Mouse (Mus musculus): ENCODE measurements around the gene Pacsin2. TPM values are rescaled to one million over a fixed set of nuclear protein-coding genes. Genes with fewer than 3 reads are reported as not detected.

Gene Pacsin2
- polyA plus RNA-seq, 1 experiment from 2014 or later: 20.5 TPM

- no peak overlapping the region for H3K4me3 ChIP-seq (replicated peaks; ENCODE audit: low read length)
- H3K27me3 ChIP-seq (ENCODE audit: control insufficient read depth, insufficient read depth, low read length): no peaks in the 10 kb centered on the region
- H3K36me3 ChIP-seq (replicated peaks; ENCODE audit: control insufficient read depth, insufficient read depth): peaks cover 100% of the 10 kb centered on the region
- H3K9me3 ChIP-seq (ENCODE audit: control insufficient read depth, low read length): no peaks in the 10 kb centered on the region
- ATAC-seq (ENCODE audit: low FRiP score) (no peak), DNase-seq (ENCODE audit: low spot score) (no peak)
- no peak overlapping the region for H3K9ac ChIP-seq
- no peak overlapping the region for H3K4me2 ChIP-seq (replicated peaks)
- H3K4me1 ChIP-seq (replicated peaks; ENCODE audit: control insufficient read depth, insufficient read depth, low read length): no peaks in the 10 kb centered on the region
- H3K27ac ChIP-seq: no peak overlapping the region
- 76% methylated on average over 22 of the region's 22 CpGs for WGBS
These were observed 31.5 kb upstream of the Pacsin2 start for GRCm38 (mm10) chr15:83495787-83496367.

GRCm38 (mm10) chr15:83495195-83495594 is 30.8 kb upstream of the Pacsin2 start:
- H3K27me3 ChIP-seq (ENCODE audit: control insufficient read depth, insufficient read depth, low read length): no peaks in the 10 kb centered on the region
- H3K9ac ChIP-seq: no peak overlapping the region
- no peak overlapping the region for H3K4me3 ChIP-seq (replicated peaks; ENCODE audit: low read length)
- DNase-seq (ENCODE audit: low spot score) (no peak), ATAC-seq (ENCODE audit: low FRiP score) (no peak)
- H3K4me1 ChIP-seq (replicated peaks; ENCODE audit: control insufficient read depth, insufficient read depth, low read length): no peaks in the 10 kb centered on the region
- no peaks in the 10 kb centered on the region for H3K9me3 ChIP-seq (ENCODE audit: control insufficient read depth, low read length)
- H3K36me3 ChIP-seq (replicated peaks; ENCODE audit: control insufficient read depth, insufficient read depth): peaks cover 99% of the 10 kb centered on the region
- WGBS: 95% methylated on average over 3 of the region's 3 CpGs
- no peak overlapping the region for H3K27ac ChIP-seq
- no peak overlapping the region for H3K4me2 ChIP-seq (replicated peaks)

GRCm38 (mm10) chr15:83494572-83494920 is 30.1 kb upstream of the Pacsin2 start:
- ATAC-seq (ENCODE audit: low FRiP score) (no peak), DNase-seq (ENCODE audit: low spot score) (no peak)
- WGBS: 83% methylated on average over 6 of the region's 6 CpGs
- H3K36me3 ChIP-seq (replicated peaks; ENCODE audit: control insufficient read depth, insufficient read depth): peaks cover 98% of the 10 kb centered on the region
- H3K27ac ChIP-seq: no peak overlapping the region
- H3K27me3 ChIP-seq (ENCODE audit: control insufficient read depth, insufficient read depth, low read length): no peaks in the 10 kb centered on the region
- no peaks in the 10 kb centered on the region for H3K9me3 ChIP-seq (ENCODE audit: control insufficient read depth, low read length)
- no peak overlapping the region for H3K9ac ChIP-seq
- no peak overlapping the region for H3K4me3 ChIP-seq (replicated peaks; ENCODE audit: low read length)
- H3K4me1 ChIP-seq (replicated peaks; ENCODE audit: control insufficient read depth, insufficient read depth, low read length): no peaks in the 10 kb centered on the region
- no peak overlapping the region for H3K4me2 ChIP-seq (replicated peaks)

- no peak for ATAC-seq (ENCODE audit: low FRiP score)
These were observed 29.6 kb upstream of the Pacsin2 start for GRCm38 (mm10) chr15:83493856-83494571.

GRCm38 (mm10) chr15:83491891-83492290 is 27.5 kb upstream of the Pacsin2 start:
- no peak overlapping the region for H3K4me2 ChIP-seq (replicated peaks)
- no peaks in the 10 kb centered on the region for H3K9me3 ChIP-seq (ENCODE audit: control insufficient read depth, low read length)
- peaks cover 98% of the 10 kb centered on the region for H3K36me3 ChIP-seq (replicated peaks; ENCODE audit: control insufficient read depth, insufficient read depth)
- H3K27me3 ChIP-seq (ENCODE audit: control insufficient read depth, insufficient read depth, low read length): no peaks in the 10 kb centered on the region
- no peak overlapping the region for H3K9ac ChIP-seq
- DNase-seq (ENCODE audit: low spot score) (no peak), ATAC-seq (ENCODE audit: low FRiP score) (no peak)
- WGBS: 90% methylated on average over 5 of the region's 5 CpGs
- H3K4me3 ChIP-seq (replicated peaks; ENCODE audit: low read length): no peak overlapping the region
- no peaks in the 10 kb centered on the region for H3K4me1 ChIP-seq (replicated peaks; ENCODE audit: control insufficient read depth, insufficient read depth, low read length)
- no peak overlapping the region for H3K27ac ChIP-seq

More at GRCm38 (mm10) chr15:83493856-83494571, 29.6 kb upstream of the Pacsin2 start:
- Histone ChIP-seq H3K4me3 (replicated peaks; ENCODE audit: low read length) (no peak overlapping the region), H3K27me3 (ENCODE audit: control insufficient read depth, insufficient read depth, low read length) (no peaks in the 10 kb centered on the region), H3K4me1 (replicated peaks; ENCODE audit: control insufficient read depth, insufficient read depth, low read length) (no peaks in the 10 kb centered on the region), H3K9ac (no peak overlapping the region), H3K36me3 (replicated peaks; ENCODE audit: control insufficient read depth, insufficient read depth) (peaks cover 98% of the 10 kb centered on the region), H3K4me2 (replicated peaks) (no peak overlapping the region), H3K27ac (no peak overlapping the region), H3K9me3 (ENCODE audit: control insufficient read depth, low read length) (no peaks in the 10 kb centered on the region)
- no peak for DNase-seq (ENCODE audit: low spot score)
- 91% methylated on average over 7 of the region's 7 CpGs for WGBS

GRCm38 (mm10) chr15:83489471-83489870 is 25.1 kb upstream of the Pacsin2 start:
- Histone ChIP-seq H3K27ac (no peak overlapping the region), H3K36me3 (replicated peaks; ENCODE audit: control insufficient read depth, insufficient read depth) (peaks cover 93% of the 10 kb centered on the region), H3K4me2 (replicated peaks) (no peak overlapping the region), H3K4me1 (replicated peaks; ENCODE audit: control insufficient read depth, insufficient read depth, low read length) (no peaks in the 10 kb centered on the region), H3K9ac (no peak overlapping the region), H3K9me3 (ENCODE audit: control insufficient read depth, low read length) (no peaks in the 10 kb centered on the region), H3K27me3 (ENCODE audit: control insufficient read depth, insufficient read depth, low read length) (no peaks in the 10 kb centered on the region), H3K4me3 (replicated peaks; ENCODE audit: low read length) (no peak overlapping the region)
- ATAC-seq (ENCODE audit: low FRiP score) (no peak), DNase-seq (ENCODE audit: low spot score) (no peak)
- WGBS: 92% methylated on average over 20 of the region's 20 CpGs

GRCm38 (mm10) chr15:83487477-83488115 is 23.2 kb upstream of the Pacsin2 start:
- peaks cover 89% of the 10 kb centered on the region for H3K36me3 ChIP-seq (replicated peaks; ENCODE audit: control insufficient read depth, insufficient read depth)

GRCm38 (mm10) chr15:83484311-83484710 is 19.9 kb upstream of the Pacsin2 start:
- Histone ChIP-seq H3K4me2 (replicated peaks) (no peak overlapping the region), H3K36me3 (replicated peaks; ENCODE audit: control insufficient read depth, insufficient read depth) (peaks cover 62% of the 10 kb centered on the region), H3K9ac (no peak overlapping the region), H3K4me1 (replicated peaks; ENCODE audit: control insufficient read depth, insufficient read depth, low read length) (no peaks in the 10 kb centered on the region), H3K27ac (no peak overlapping the region), H3K9me3 (ENCODE audit: control insufficient read depth, low read length) (no peaks in the 10 kb centered on the region), H3K27me3 (ENCODE audit: control insufficient read depth, insufficient read depth, low read length) (no peaks in the 10 kb centered on the region), H3K4me3 (replicated peaks; ENCODE audit: low read length) (no peak overlapping the region)
- whole genome bisulfite sequencing: 93% methylated on average over 10 of the region's 10 CpGs
- DNase-seq (ENCODE audit: low spot score) (no peak), ATAC-seq (ENCODE audit: low FRiP score) (no peak)

More at GRCm38 (mm10) chr15:83487477-83488115, 23.2 kb upstream of the Pacsin2 start:
- Histone ChIP-seq H3K4me2 (replicated peaks) (no peak overlapping the region), H3K27ac (no peak overlapping the region), H3K9me3 (ENCODE audit: control insufficient read depth, low read length) (no peaks in the 10 kb centered on the region), H3K4me3 (replicated peaks; ENCODE audit: low read length) (no peak overlapping the region), H3K27me3 (ENCODE audit: control insufficient read depth, insufficient read depth, low read length) (no peaks in the 10 kb centered on the region), H3K9ac (no peak overlapping the region), H3K4me1 (replicated peaks; ENCODE audit: control insufficient read depth, insufficient read depth, low read length) (no peaks in the 10 kb centered on the region)
- 70% methylated on average over 9 of the region's 9 CpGs for WGBS
- ATAC-seq (ENCODE audit: low FRiP score): no peak
- DNase-seq (ENCODE audit: low spot score): no peak

- no peak for DNase-seq (ENCODE audit: low spot score)
- Histone ChIP-seq H3K4me2 (replicated peaks) (no peak overlapping the region), H3K4me3 (replicated peaks; ENCODE audit: low read length) (no peak overlapping the region), H3K36me3 (replicated peaks; ENCODE audit: control insufficient read depth, insufficient read depth) (peaks cover 54% of the 10 kb centered on the region), H3K9ac (no peak overlapping the region), H3K27me3 (ENCODE audit: control insufficient read depth, insufficient read depth, low read length) (no peaks in the 10 kb centered on the region), H3K9me3 (ENCODE audit: control insufficient read depth, low read length) (no peaks in the 10 kb centered on the region), H3K27ac (no peak overlapping the region), H3K4me1 (replicated peaks; ENCODE audit: control insufficient read depth, insufficient read depth, low read length) (no peaks in the 10 kb centered on the region)
- 46% methylated on average over 2 of the region's 2 CpGs for WGBS
- ATAC-seq (ENCODE audit: low FRiP score): no peak
These were observed 19.1 kb upstream of the Pacsin2 start for GRCm38 (mm10) chr15:83483482-83483881.
